Mouse (Mus musculus) spleen, adult 2 months (tissue): ENCODE measurements at regions not wholly inside any gene's neighbourhood (a gene's known extent, or its start where the extent isn't known, plus 50 kb on each side); places are given as distances from the start of the nearest gene placed in this dataset.

Experiments
- CTCF ChIP-seq: fragments of 200-500 bp; IDR thresholded peaks from 2 replicates; pipeline ENCODE4 v1.5.1; 2011; ENCODE audit warnings: mild to moderate bottlenecking, inconsistent platforms; ENCODE audit not compliant: insufficient read depth, insufficient read length, insufficient replicate concordance; ENCODE audit errors: extremely low read depth
- POLR2A ChIP-seq: fragments of 200-500 bp; IDR thresholded peaks from 2 replicates; pipeline ENCODE4 v1.6.1; 2011; ENCODE audit warnings: low read depth, low read length, inconsistent platforms

DNA sequence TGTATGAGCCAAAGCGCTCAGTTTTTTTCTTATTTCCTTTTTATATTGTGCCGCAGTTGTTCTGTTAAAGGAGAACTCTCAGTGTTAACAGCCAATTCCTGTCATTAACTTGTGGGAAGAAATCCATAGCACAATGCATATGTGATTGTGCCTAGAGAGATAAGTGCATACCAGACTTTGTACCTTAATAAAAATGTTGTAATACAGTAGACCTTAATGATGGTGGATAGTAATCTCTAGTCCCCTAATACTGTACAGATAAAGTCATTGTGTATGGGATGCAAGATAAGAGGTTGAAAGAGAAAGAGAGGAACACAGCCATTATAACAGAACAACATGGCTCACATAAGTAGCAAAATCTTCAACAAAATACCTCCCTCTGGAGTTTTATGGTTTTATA is 379.7 kb upstream of the Sash1 start:
- no peak for TF ChIP-seq CTCF
- TF ChIP-seq POLR2A = no peak
